Mouse (Mus musculus): ENCODE results near the gene Cd300lg.

Cd300lg gene

GRCm38 (mm10) chr11:102051541-102051940, 10.2 kb downstream of the Cd300lg start:
- DNase-seq (ENCODE audit: low spot score in 2 of 2) = no peak

GRCm38 (mm10) chr11:102051954-102052353, 10.6 kb downstream of the Cd300lg start:
- no peak for DNase-seq (ENCODE audit: low spot score in 2 of 2)

- no peak for DNase-seq (ENCODE audit: low spot score in 2 of 2)
Observed at GRCm38 (mm10) chr11:102052697-102053096, 11.4 kb downstream of the Cd300lg start.

GRCm38 (mm10) chr11:102053183-102053582, 11.9 kb downstream of the Cd300lg start:
- no peak for DNase-seq (ENCODE audit: low spot score in 2 of 2)

GRCm38 (mm10) chr11:102053847-102054246, 12.5 kb downstream of the Cd300lg start:
- DNase-seq (ENCODE audit: low spot score in 2 of 2) = peak; percentile 43 to 58

GRCm38 (mm10) chr11:102061236-102061940, 20.1 kb downstream of the Cd300lg start:
- peak; percentile 85 for DNase-seq (ENCODE audit: low spot score in 2 of 2)

- no peak for DNase-seq (ENCODE audit: low spot score in 2 of 2)
Observed at GRCm38 (mm10) chr11:102061941-102062473, 20.7 kb downstream of the Cd300lg start.

- no peak for DNase-seq (ENCODE audit: low spot score in 2 of 2)
Observed at GRCm38 (mm10) chr11:102063076-102063475, 21.8 kb downstream of the Cd300lg start.

- no peak for DNase-seq (ENCODE audit: low spot score in 2 of 2)
Observed at GRCm38 (mm10) chr11:102068969-102069368, 27.7 kb downstream of the Cd300lg start.

GRCm38 (mm10) chr11:102069633-102070032, 28.3 kb downstream of the Cd300lg start:
- DNase-seq (ENCODE audit: low spot score in 2 of 2) = no peak

GRCm38 (mm10) chr11:102070426-102070825, 29.1 kb downstream of the Cd300lg start:
- DNase-seq (ENCODE audit: low spot score in 2 of 2) = no peak

GRCm38 (mm10) chr11:102072729-102073128, 31.4 kb downstream of the Cd300lg start:
- no peak for DNase-seq (ENCODE audit: low spot score in 2 of 2)

- no peak for DNase-seq (ENCODE audit: low spot score in 2 of 2)
Observed at GRCm38 (mm10) chr11:102073722-102074121, 32.4 kb downstream of the Cd300lg start.

GRCm38 (mm10) chr11:102082322-102082721, 41.0 kb downstream of the Cd300lg start:
- peak; percentile 82 to 83 for DNase-seq (ENCODE audit: low spot score in 2 of 2)

GRCm38 (mm10) chr11:102083193-102083592, 41.9 kb downstream of the Cd300lg start:
- DNase-seq (ENCODE audit: low spot score in 2 of 2) = peak; percentile 44 to 48

- no peak for DNase-seq (ENCODE audit: low spot score in 2 of 2)
Observed at GRCm38 (mm10) chr11:102084159-102084558, 42.9 kb downstream of the Cd300lg start.

GRCm38 (mm10) chr11:102086331-102086730, 45.0 kb downstream of the Cd300lg start:
- peak; percentile 75 for DNase-seq (ENCODE audit: low spot score in 2 of 2)

- peak; percentile 81 to 87 for DNase-seq (ENCODE audit: low spot score in 2 of 2)
Observed at GRCm38 (mm10) chr11:102087081-102087751, 45.9 kb downstream of the Cd300lg start.

- peak; percentile 81 for DNase-seq (ENCODE audit: low spot score in 2 of 2)
Observed at GRCm38 (mm10) chr11:102087931-102088898, 46.9 kb downstream of the Cd300lg start, which contains the start of gene Mpp2. TSS of gene Mpp2 (minus strand) at chr11:102088515.

- peak; percentile 75 to 80 for DNase-seq (ENCODE audit: low spot score in 2 of 2)
Observed at GRCm38 (mm10) chr11:102089088-102089808, 47.9 kb downstream of the Cd300lg start.

- no peak for DNase-seq (ENCODE audit: low spot score in 2 of 2)
Observed at GRCm38 (mm10) chr11:102095676-102096075, 54.4 kb downstream of the Cd300lg start.

Data from right cerebral cortex, adult 2 months (tissue).